Mouse (Mus musculus) c-Kit-negative CD71-positive TER-119-positive erythroid progenitor cells, embryonic 14.5 days (primary cell): ENCODE results near the gene Acsm3.

ENCODE experiments used
- DNase-seq: peaks from one replicate; pipeline ENCODE4 v3.0.0-alpha.2; 2013; ENCODE audit warnings: low read depth, low spot score

The Acsm3 gene

DNA sequence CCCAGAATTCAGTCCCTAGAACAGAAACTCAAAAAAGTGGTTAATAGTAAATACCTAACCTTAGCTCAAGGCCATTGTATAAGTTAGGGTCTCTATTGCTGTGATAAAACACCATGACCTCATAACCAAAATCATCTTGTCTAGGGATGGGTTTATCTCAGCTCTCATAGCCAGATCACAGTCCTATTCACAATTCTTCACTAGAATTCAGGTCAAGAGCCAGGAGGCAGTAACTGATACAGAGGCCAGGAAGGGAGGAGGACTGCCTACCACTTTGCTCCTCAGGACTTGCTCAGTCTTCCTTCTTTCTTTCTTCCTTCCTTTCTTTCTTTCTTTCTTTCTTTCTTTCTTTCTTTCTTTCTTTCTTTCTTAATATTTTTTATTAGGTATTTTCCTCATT lies 34.6 kb downstream of the Acsm3 start:
- DNase-seq = no peak

DNA sequence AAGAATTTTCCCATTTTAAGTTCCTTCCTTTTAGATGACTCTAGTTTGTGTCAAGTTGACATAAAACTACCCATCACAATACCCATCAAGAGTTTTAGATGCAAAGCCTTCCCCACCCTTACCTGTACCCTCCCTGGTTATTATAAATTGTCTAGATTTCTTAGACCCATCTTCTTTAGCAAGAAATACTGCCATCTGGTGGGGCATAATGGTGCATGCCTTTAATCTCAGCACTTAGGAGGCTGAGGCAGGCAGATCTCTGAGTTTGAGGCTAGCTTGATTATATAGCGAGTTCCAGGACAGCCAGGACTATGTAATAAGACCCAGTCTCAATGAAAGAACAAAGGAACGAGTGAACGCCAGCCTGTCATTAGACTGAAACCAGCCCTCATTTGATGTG lies 39.8 kb downstream of the Acsm3 start:
- DNase-seq = no peak

DNA sequence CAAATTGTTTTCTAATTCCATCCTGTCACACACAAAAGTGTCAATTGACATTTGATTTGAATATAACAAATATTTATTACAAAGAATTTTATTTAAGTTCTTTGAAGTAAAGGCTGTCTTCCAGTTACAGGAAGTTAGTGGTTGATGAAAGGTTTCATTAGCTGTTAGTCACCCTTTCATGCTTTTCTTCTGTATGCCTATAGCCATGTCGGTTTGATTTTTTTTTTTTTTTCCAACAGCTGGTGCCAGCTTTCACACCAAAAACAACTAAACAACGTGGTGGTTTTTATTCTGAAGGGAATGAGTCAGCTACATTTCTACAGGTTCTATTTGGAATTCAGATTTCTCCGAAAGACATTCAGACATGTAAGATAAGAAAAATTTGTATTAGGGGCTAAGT lies 40.3 kb downstream of the Acsm3 start:
- DNase-seq = no peak

DNA sequence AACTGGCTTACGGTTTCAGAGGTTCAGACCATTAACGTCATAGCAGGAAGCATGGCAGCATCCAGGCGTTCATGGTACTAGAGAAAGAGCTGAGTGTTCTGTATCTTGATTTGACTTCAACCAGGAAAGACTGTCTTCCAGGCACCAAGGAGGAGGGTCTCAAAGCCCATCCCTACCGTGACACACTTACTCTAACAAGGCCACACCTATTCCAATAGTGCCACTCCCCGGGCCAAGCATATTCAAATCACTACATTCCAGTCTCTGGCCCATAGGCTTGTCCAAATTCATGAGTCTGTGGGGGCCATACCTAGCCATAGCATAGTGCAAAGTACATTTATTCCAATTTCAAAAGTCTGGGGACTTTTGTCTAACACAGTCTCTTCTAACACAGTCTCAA lies 46.7 kb downstream of the Acsm3 start:
- no peak for DNase-seq

DNA sequence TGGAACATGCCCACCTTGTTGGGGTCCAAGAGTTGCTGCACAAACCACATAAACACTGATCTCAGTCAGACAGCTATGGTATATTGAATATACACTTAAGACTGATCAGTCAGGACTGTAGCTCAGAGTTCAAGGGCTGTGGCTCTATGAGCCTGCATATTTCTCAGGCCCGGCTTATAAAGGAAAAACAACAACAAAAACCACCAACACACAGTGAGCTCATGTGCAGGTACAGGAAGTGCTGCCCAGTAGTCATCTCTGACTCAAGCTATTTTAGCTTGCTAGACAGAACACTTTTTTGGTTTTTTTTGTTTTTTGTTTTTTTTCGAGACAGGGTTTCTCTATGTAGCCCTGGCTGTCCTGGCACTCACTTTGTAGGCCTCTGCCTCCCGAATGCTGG lies 48.0 kb downstream of the Acsm3 start:
- DNase-seq = no peak

DNA sequence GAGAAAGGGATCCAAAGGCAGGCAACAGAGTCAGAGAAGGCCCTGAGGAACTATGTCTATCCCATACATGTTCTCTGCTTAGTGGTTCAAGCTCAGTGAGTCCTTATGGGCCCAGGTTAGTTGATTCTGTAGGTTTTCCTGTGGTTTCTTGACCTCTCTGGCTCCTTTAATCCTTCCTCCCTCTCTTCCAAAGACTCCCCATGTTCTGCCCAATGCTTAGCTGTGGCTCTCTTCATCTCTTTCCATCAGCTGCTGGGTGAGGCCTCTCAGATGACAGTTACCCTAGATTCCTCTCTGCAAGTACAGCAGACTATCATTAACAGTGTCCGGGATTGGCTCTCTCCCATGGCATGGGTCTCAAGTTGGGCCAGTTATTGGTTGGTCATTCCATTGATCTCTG lies 74.6 kb downstream of the Acsm3 start:
- DNase-seq = no peak

DNA sequence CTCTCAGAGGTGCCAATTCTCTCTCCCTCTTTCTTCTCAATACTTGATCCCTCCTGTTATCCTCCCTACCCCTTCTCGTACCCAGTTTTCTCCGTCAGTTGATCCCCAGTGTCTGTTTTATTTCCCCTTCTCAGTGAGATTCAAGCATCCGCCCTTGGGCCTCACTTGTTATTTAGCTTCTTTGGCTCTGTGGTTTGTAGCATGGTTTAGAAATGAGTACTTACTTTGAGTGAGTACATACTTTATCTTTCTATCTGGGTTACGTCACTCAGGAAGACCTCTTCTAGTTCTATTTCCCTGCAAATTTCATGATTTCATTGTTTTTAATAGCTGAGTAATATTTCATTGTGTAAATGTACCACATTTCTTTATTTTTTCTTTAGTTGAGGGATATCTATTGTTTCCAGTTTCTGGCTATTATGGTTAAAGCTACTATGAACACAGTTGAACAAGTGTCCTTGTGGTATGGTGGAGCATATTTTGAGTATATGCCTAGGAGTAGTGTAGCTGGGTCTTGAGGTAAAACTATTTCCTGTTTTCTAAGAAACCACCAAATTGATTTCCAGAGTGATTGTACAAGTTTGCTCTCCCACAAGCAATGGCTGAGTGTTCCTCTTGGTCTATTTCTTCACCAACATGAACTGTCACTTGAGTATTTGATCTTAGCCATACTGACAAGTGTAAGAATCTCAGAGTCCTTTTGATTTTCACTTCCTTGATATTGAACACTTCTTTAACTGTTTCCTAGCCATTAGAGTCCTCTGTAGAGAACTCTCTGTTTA lies 75.5 kb downstream of the Acsm3 start:
- DNase-seq = no peak
